In the genomic region with DNA sequence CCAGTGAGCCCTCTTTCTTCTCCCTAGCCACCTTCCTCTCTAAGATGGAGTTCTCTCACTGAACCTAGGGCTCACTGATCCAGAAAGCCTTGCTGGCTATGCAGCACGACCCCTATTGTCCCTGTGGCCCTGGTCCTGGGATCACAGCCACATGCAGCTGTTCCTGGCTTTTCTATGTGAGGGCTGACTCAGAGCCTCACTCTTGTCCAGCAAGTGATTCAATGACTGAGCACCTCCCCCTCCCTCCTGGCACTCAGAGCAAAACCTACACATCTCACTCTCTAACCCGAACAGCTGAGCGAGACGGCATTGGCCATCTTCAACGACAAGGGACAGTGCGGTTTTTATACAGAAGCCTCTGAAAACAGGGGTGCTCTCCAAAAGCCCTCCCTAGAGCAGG, we compare ENCODE assay signal across 10 mouse cellular contexts. TPM values are rescaled to one million over a fixed set of nuclear protein-coding genes. Genes with fewer than 3 reads are reported as not detected.
A peak's percentile ranks its signal among the peaks of the same experiment; 100 is the strongest.
DNase-seq lines count a peak whose midpoint lies in the region; ATAC-seq and TF ChIP-seq lines count a peak whose summit lies in the region.
"Had no signal": no experiment of that assay in that cellular context is flagged by ENCODE, and none has a peak within 500 bp of the region (broad histone marks: within the 10 kb centered on the region; RNA-seq: fewer than 3 reads in every experiment).

No protein-coding gene starts in this region.

- peaks cover 21% of the 10 kb centered on the region for H3K36me3 ChIP-seq in hindbrain, embryonic 10.5 days
- peaks cover 55% of the 10 kb centered on the region for H3K36me3 ChIP-seq in hindbrain, embryonic 14.5 days (replicated peaks; ENCODE audit: control insufficient read depth, insufficient read depth)
- H3K36me3 ChIP-seq in stomach, embryonic 16.5 days (ENCODE audit: control insufficient read depth, insufficient read depth, low read length) = no peaks in the 10 kb centered on the region
- H3K36me3 ChIP-seq in stomach, postnatal 0 days (ENCODE audit: control insufficient read depth, insufficient read depth, low read length) = no peaks in the 10 kb centered on the region
- H3K36me3 ChIP-seq in heart, embryonic 14.5 days (ENCODE audit: control insufficient read depth, insufficient read depth, low read length) = peaks cover 40% of the 10 kb centered on the region

- 58% methylated on average over 6 of the region's 6 CpGs for WGBS in hindbrain, embryonic 10.5 days
- WGBS in hindbrain, embryonic 14.5 days = 38% methylated on average over 6 of the region's 6 CpGs
- 66% methylated on average over 6 of the region's 6 CpGs for WGBS in stomach, embryonic 16.5 days
- 63% methylated on average over 6 of the region's 6 CpGs for WGBS in stomach, postnatal 0 days
- WGBS in heart, embryonic 14.5 days = 73% methylated on average over 6 of the region's 6 CpGs

- no peaks in the 10 kb centered on the region for H3K27me3 ChIP-seq in hindbrain, embryonic 10.5 days (ENCODE audit: insufficient read depth, poor library complexity, severe bottlenecking)
- no peaks in the 10 kb centered on the region for H3K27me3 ChIP-seq in hindbrain, embryonic 14.5 days (ENCODE audit: control insufficient read depth, insufficient read depth, low read length)
- no peaks in the 10 kb centered on the region for H3K27me3 ChIP-seq in stomach, embryonic 16.5 days (ENCODE audit: control insufficient read depth, insufficient read depth, low read length)
- H3K27me3 ChIP-seq in stomach, postnatal 0 days (ENCODE audit: control insufficient read depth, insufficient read depth, low read length) = no peaks in the 10 kb centered on the region
- no peaks in the 10 kb centered on the region for H3K27me3 ChIP-seq in heart, embryonic 14.5 days (ENCODE audit: control insufficient read depth, insufficient read depth, low read length)

- no peak for TF ChIP-seq CTCF in stomach, postnatal 0 days (IDR thresholded peaks at IDR 0.05; ENCODE audit: low read depth)

- no peak for DNase-seq in hindbrain, embryonic 10.5 days (ENCODE audit: low spot score)
- no peak for DNase-seq in hindbrain, embryonic 14.5 days (ENCODE audit: low spot score)
- DNase-seq in stomach, postnatal 0 days (ENCODE audit: low spot score) = no peak
- DNase-seq in skeletal muscle tissue, adult 2 months (ENCODE audit: low read depth, low spot score) = peak; percentile 6
- DNase-seq in testis, postnatal 10 days (ENCODE audit: low spot score) = no peak
- DNase-seq in spleen, adult 18-20 months = no peak
- DNase-seq: thymus, postnatal 36 days had no signal

- TF ChIP-seq EP300 in stomach, postnatal 0 days (optimal IDR thresholded peaks at IDR 0.05) = no peak

- H3K9me3 ChIP-seq in hindbrain, embryonic 10.5 days = no peaks in the 10 kb centered on the region
- H3K9me3 ChIP-seq in hindbrain, embryonic 14.5 days (ENCODE audit: control insufficient read depth, low read length) = no peaks in the 10 kb centered on the region
- no peaks in the 10 kb centered on the region for H3K9me3 ChIP-seq in stomach, embryonic 16.5 days (replicated peaks; ENCODE audit: control insufficient read depth, low read length)
- no peaks in the 10 kb centered on the region for H3K9me3 ChIP-seq in stomach, postnatal 0 days (ENCODE audit: control insufficient read depth, low read length)
- no peaks in the 10 kb centered on the region for H3K9me3 ChIP-seq in heart, embryonic 14.5 days (ENCODE audit: control insufficient read depth, low read length)

- peaks cover 65% of the 10 kb centered on the region for H3K4me1 ChIP-seq in hindbrain, embryonic 10.5 days (replicated peaks)
- H3K4me1 ChIP-seq in hindbrain, embryonic 14.5 days (replicated peaks; ENCODE audit: control insufficient read depth, insufficient read depth, low read length) = peaks cover 21% of the 10 kb centered on the region
- peaks cover 5% of the 10 kb centered on the region; the same call in 1 of the 2 replicates for H3K4me1 ChIP-seq in stomach, embryonic 16.5 days (ENCODE audit: control insufficient read depth, insufficient read depth, low read length)
- no peaks in the 10 kb centered on the region for H3K4me1 ChIP-seq in stomach, postnatal 0 days (replicated peaks; ENCODE audit: control insufficient read depth, insufficient read depth)
- peaks cover 6 to 7% of the 10 kb centered on the region in 2 experiments for H3K4me1 ChIP-seq in heart, embryonic 14.5 days (ENCODE audit: control insufficient read depth in 2 of 2, insufficient read depth in 2 of 2, low read length in 2 of 2)

- peak overlapping the region; percentile 37 for H3K27ac ChIP-seq in hindbrain, embryonic 10.5 days
- H3K27ac ChIP-seq in hindbrain, embryonic 14.5 days = no peak overlapping the region
- no peak overlapping the region for H3K27ac ChIP-seq in stomach, embryonic 16.5 days (ENCODE audit: low read length)
- H3K27ac ChIP-seq in stomach, postnatal 0 days (replicated peaks) = no peak overlapping the region
- H3K27ac ChIP-seq in heart, embryonic 14.5 days (replicated peaks in 1 of 2; ENCODE audit: control insufficient read depth in 1 of 2, insufficient read depth in 1 of 2, low read depth in 2 of 2, low read length in 2 of 2) = no peak overlapping the region
- H3K27ac ChIP-seq: liver, embryonic 14.5 days had no signal

- no peak overlapping the region for H3K4me2 ChIP-seq in hindbrain, embryonic 14.5 days (replicated peaks)
- no peak overlapping the region for H3K4me2 ChIP-seq in stomach, embryonic 16.5 days (ENCODE audit: low read depth, low read length)
- H3K4me2 ChIP-seq in stomach, postnatal 0 days (replicated peaks; ENCODE audit: low read depth) = no peak overlapping the region
- no peak overlapping the region for H3K4me2 ChIP-seq in heart, embryonic 14.5 days (ENCODE audit: low read length)

- H3K4me3 ChIP-seq in hindbrain, embryonic 10.5 days = no peak overlapping the region
- no peak overlapping the region for H3K4me3 ChIP-seq in hindbrain, embryonic 14.5 days (replicated peaks; ENCODE audit: low read length)
- H3K4me3 ChIP-seq in stomach, embryonic 16.5 days (replicated peaks; ENCODE audit: low read length) = no peak overlapping the region
- no peak overlapping the region for H3K4me3 ChIP-seq in stomach, postnatal 0 days (ENCODE audit: low read depth, low read length)
- H3K4me3 ChIP-seq in heart, embryonic 14.5 days (ENCODE audit: control insufficient read depth in 1 of 2, insufficient read depth in 1 of 2, low read depth in 1 of 2, low read length in 2 of 2) = no peak overlapping the region

- ATAC-seq in hindbrain, embryonic 14.5 days (ENCODE audit: low FRiP score) = no peak
- ATAC-seq in stomach, embryonic 16.5 days (ENCODE audit: insufficient read depth, low FRiP score) = peak; percentile 39; the same call in 1 of the 2 replicates
- no peak; the same call in 1 of the 2 replicates for ATAC-seq in stomach, postnatal 0 days (ENCODE audit: low FRiP score, low TSS enrichment)
- ATAC-seq in heart, embryonic 14.5 days (ENCODE audit: insufficient number of reproducible peaks, insufficient read depth, low FRiP score, low read depth) = 0 out of 2 replicates have a peak, but pooled peaks have one; percentile 38

- no peak overlapping the region for H3K9ac ChIP-seq in hindbrain, embryonic 14.5 days
- no peak overlapping the region for H3K9ac ChIP-seq in stomach, embryonic 16.5 days (ENCODE audit: low read length)
- no peak overlapping the region for H3K9ac ChIP-seq in stomach, postnatal 0 days (ENCODE audit: low read length)
- H3K9ac ChIP-seq in heart, embryonic 14.5 days (ENCODE audit: low read length) = no peak overlapping the region
- H3K9ac ChIP-seq: liver, embryonic 14.5 days had no signal

RNA-seq across cellular contexts. Expression of a gene that starts 51.8 kb away (rescaled TPM):
- 1.9 and 2.7 TPM in 2 replicates for polyA plus RNA-seq in hindbrain, embryonic 10.5 days (2016; fragmentation: Nextera tagmentation; extraction: Ambion mirVana)
- 2.6 and 2.7 TPM in 2 replicates for polyA plus RNA-seq in hindbrain, embryonic 14.5 days (2014; fragmentation: Nextera tagmentation; extraction: Ambion mirVana)
- 1.4 TPM in 2 replicates for polyA plus RNA-seq in stomach, embryonic 16.5 days (2015; fragmentation: Nextera tagmentation; extraction: Ambion mirVana)
- 0.86 and 1.1 TPM in 2 replicates for polyA plus RNA-seq in stomach, postnatal 0 days (2015; fragmentation: Nextera tagmentation; extraction: Ambion mirVana)
- polyA plus RNA-seq in heart, embryonic 14.5 days (2014; fragmentation: Nextera tagmentation; extraction: Ambion mirVana) = 1.8 and 2.4 TPM in 2 replicates

Comparison
In these comparisons a context has a peak if more than half of its experiments do, and no peak if none do; other contexts are left out.
1. ATAC-seq: peak in stomach, embryonic 16.5 days (single experiment) and heart, embryonic 14.5 days (single experiment); none in hindbrain, embryonic 14.5 days (single experiment) and stomach, postnatal 0 days (single experiment).